Mouse (Mus musculus): ENCODE results near the gene Btbd35f3.
"Not testable (repeated sequence)": the region's sequence is repeated elsewhere in the genome, so short reads cannot be mapped to it uniquely, and the experiment has no call there.

Btbd35f3 gene

DNA sequence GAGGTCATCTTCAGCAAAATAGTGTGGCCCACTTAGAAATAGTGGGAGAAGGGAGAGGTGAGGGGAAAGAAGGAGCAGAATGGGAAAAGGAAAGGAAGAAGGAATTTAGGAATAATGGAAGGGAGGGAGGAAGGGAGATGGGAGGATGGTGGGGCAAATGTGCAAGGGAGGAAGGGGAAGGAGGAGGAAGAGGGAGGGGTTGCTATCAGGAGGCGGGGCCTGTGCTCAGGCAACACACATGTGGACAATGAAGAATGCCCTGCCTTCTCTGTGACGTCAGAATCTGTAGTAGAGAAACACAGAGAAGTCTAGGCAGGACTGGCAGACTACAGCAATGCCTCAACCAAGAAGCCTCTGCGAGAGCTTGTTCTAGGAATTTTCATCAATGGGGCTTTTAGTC, at the start of gene Btbd35f3:
Btbd35f3 (plus strand) TSS at position 301 of the 400 bp plus-strand sequence.
- not testable (repeated sequence) for DNase-seq (ENCODE audit: low read depth, low spot score)

Data from mesoderm, embryonic 11.5 days (tissue).